Mouse (Mus musculus) heart, adult 2 months (tissue): ENCODE results near the gene Cldn24. TPM values are rescaled to one million over a fixed set of nuclear protein-coding genes. Genes with fewer than 3 reads are reported as not detected.

Source experiments
- DNase-seq, 2 experiments: peaks; one replicate each; pipeline ENCODE4 v3.0.0; 2021
- H3K27ac ChIP-seq: fragments of 200-600 bp; 2 replicates; pipeline ENCODE4 v1.8.1; 2022
- H3K27me3 ChIP-seq: fragments of 200-500 bp; 2 replicates; pipeline ENCODE4 v1.6.1; 2012; ENCODE audit warnings: mild to moderate bottlenecking, low read length, inconsistent platforms, mixed read lengths; ENCODE audit not compliant: control insufficient read depth, insufficient read depth
- H3K36me3 ChIP-seq: fragments of 200-500 bp; 2 replicates; pipeline ENCODE4 v1.6.1; 2012; ENCODE audit warnings: low read length, inconsistent platforms; ENCODE audit not compliant: control insufficient read depth, insufficient read depth
- H3K4me1 ChIP-seq: fragments of 200-500 bp; 2 replicates; pipeline ENCODE4 v1.6.1; 2011; ENCODE audit warnings: low read length; ENCODE audit not compliant: control insufficient read depth, insufficient read depth
- H3K4me3 ChIP-seq: fragments of 200-600 bp; 2 replicates; pipeline ENCODE4 v1.8.1; 2022
- H3K79me2 ChIP-seq: fragments of 200-500 bp; replicated peaks from 2 replicates; pipeline ENCODE4 v1.6.1; 2012; ENCODE audit warnings: mild to moderate bottlenecking, inconsistent platforms, low read length, moderate library complexity, mixed read lengths; ENCODE audit not compliant: control insufficient read depth, insufficient read depth
- H3K9ac ChIP-seq: fragments of 200-500 bp; 2 replicates; pipeline ENCODE4 v1.6.1; 2012; ENCODE audit warnings: low read depth, mild to moderate bottlenecking, control low read depth, inconsistent platforms, low read length, mixed read lengths
- CTCF ChIP-seq: fragments of 200-600 bp; IDR thresholded peaks from 2 replicates; pipeline ENCODE4 v1.8.1; 2022; ENCODE audit warnings: antibody characterized with exemption, mild to moderate bottlenecking, moderate library complexity
- EP300 ChIP-seq: fragments of 200-500 bp; IDR thresholded peaks from 2 replicates; pipeline ENCODE4 v1.6.1; 2011; ENCODE audit warnings: low read depth, low read length, control low read depth; ENCODE audit not compliant: insufficient read depth
- POLR2A ChIP-seq: fragments of 200-500 bp; IDR thresholded peaks from 2 replicates; pipeline ENCODE4 v1.6.1; 2011; ENCODE audit warnings: mild to moderate bottlenecking, low read depth, low read length, control low read depth; ENCODE audit not compliant: insufficient read depth
- WGBS: fragments of 180-500 bp; shearing (Covaris S2); methylation state at CpG from one replicate; pipeline ENCODE4 v1.1.7; 2018; 5-methylcytosine and 5-hydroxymethylcytosine counted together
- intact Hi-C: fragments of 180-260 bp; cut with DNase I; formaldehyde crosslinking; loops from one replicate; pipeline ENCODE4 v1.15.1; 2025
- long read RNA-seq: library from polyadenylated mRNA; stranded (forward); transcript quantifications from one replicate; pipeline ENCODE4 v2.0.0, GENCODE M21; 2021
- polyA plus RNA-seq: library from polyadenylated mRNA; depleted of rRNA; stranded (reverse); fragments of >200 nt; gene quantifications from 2 replicates; pipeline ENCODE4 v1.2.3, GENCODE M21; 2012; rRNA removed
- total RNA-seq, 2 experiments: library from RNA; stranded (reverse); gene quantifications; 2 replicates each; pipeline ENCODE4 v1.2.3; 2021

Gene Cldn24
- total RNA-seq (not detected), polyA plus RNA-seq (not detected in 2 replicates)
- long read RNA-seq = 0 reads

DNA sequence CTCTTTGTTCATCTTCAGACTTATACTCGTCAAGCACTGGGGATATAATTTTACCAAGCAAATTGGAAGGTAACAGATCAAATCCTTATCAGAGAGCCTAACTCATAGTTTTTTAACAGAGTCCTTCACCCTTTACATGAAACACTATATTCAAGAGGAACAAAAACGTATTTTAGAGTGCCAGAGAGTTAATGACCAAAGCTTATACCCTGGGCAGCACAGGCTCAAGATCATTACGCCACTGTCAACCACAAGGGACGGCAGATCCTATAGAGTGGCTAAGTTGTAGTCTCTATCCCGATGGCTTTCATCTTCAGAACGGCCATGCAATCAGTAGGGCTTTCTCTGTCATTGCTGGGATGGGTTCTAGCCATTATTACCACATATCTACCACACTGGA lies at the start of gene Cldn24:
Gene Cldn24 (plus strand): TSS at position 301 of the 400 bp plus-strand sequence.
- TF ChIP-seq CTCF (no peak), POLR2A (no peak), EP300 (no peak)
- no peak for DNase-seq
- Histone ChIP-seq H3K27ac (no peak within 1 kb of the TSS), H3K9ac (no peak within 1 kb of the TSS), H3K79me2 (no peaks in the 10 kb centered on the region), H3K4me3 (no peak within 1 kb of the TSS), H3K27me3 (no peaks in the 10 kb centered on the region), H3K36me3 (no peaks in the 10 kb centered on the region), H3K4me1 (no peaks in the 10 kb centered on the region)
- intact Hi-C loops = no loop called here
- WGBS = 87% methylated on average over 6 of the region's 6 CpGs

- DNase-seq = no peak
- 72% methylated on average over 5 of the region's 5 CpGs for WGBS
- H3K9ac ChIP-seq = no peak overlapping the region
- H3K4me3 ChIP-seq = no peak overlapping the region
- intact Hi-C loops = no loop called here
- H3K36me3 ChIP-seq = no peaks in the 10 kb centered on the region
- no peaks in the 10 kb centered on the region for H3K4me1 ChIP-seq
- H3K27me3 ChIP-seq = no peaks in the 10 kb centered on the region
- H3K27ac ChIP-seq = no peak overlapping the region
- no peak for TF ChIP-seq EP300
- TF ChIP-seq POLR2A = no peak
- no peak for TF ChIP-seq CTCF
- no peaks in the 10 kb centered on the region for H3K79me2 ChIP-seq
Observed at GRCm38 (mm10) chr8:47772986-47773385, 49.0 kb upstream of the Cldn24 start.

GRCm38 (mm10) chr8:47777415-47777814 lies 44.5 kb upstream of the Cldn24 start:
- Histone ChIP-seq H3K4me3 (no peak overlapping the region), H3K4me1 (no peaks in the 10 kb centered on the region), H3K27ac (no peak overlapping the region), H3K79me2 (no peaks in the 10 kb centered on the region), H3K36me3 (no peaks in the 10 kb centered on the region), H3K9ac (no peak overlapping the region), H3K27me3 (no peaks in the 10 kb centered on the region)
- TF ChIP-seq EP300 (no peak), CTCF (no peak), POLR2A (no peak)
- DNase-seq = no peak
- intact Hi-C loops = no loop called here
- 88% methylated on average over 7 of the region's 7 CpGs for WGBS

GRCm38 (mm10) chr8:47779589-47779988 lies 42.4 kb upstream of the Cldn24 start:
- no peaks in the 10 kb centered on the region for H3K36me3 ChIP-seq
- H3K27ac ChIP-seq = no peak overlapping the region
- intact Hi-C loops = no loop called here
- H3K4me1 ChIP-seq = no peaks in the 10 kb centered on the region
- TF ChIP-seq CTCF (no peak), EP300 (no peak), POLR2A (no peak)
- H3K9ac ChIP-seq = no peak overlapping the region
- no peaks in the 10 kb centered on the region for H3K27me3 ChIP-seq
- H3K79me2 ChIP-seq = no peaks in the 10 kb centered on the region
- DNase-seq = no peak
- WGBS = 76% methylated on average over 6 of the region's 6 CpGs
- no peak overlapping the region for H3K4me3 ChIP-seq

DNA sequence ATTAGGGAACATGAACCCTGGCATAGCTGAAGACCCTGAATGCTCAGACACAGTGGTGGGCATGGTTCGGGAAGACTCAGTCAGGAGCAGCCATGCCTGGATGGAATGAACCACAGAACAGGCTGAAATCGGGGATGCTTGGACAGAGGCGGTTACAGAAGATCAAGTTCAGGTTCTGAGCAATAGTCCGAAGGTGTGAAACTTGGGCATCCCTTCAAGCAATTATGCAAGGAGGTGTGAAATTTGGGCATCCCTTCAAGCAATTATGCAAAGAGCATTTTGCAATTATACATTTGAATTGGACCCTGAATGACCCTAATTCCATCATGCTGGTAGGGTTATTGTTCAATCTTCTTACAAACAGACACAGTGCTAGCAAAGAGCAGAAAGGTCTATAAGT lies 40.1 kb upstream of the Cldn24 start:
- no peaks in the 10 kb centered on the region for H3K79me2 ChIP-seq
- TF ChIP-seq POLR2A (no peak), EP300 (no peak), CTCF (no peak)
- H3K4me3 ChIP-seq = no peak overlapping the region
- H3K9ac ChIP-seq = no peak overlapping the region
- WGBS = 87% methylated on average over 4 of the region's 4 CpGs
- H3K27ac ChIP-seq = no peak overlapping the region
- intact Hi-C loops = no loop called here
- DNase-seq = no peak
- no peaks in the 10 kb centered on the region for H3K27me3 ChIP-seq
- no peaks in the 10 kb centered on the region for H3K4me1 ChIP-seq
- no peaks in the 10 kb centered on the region for H3K36me3 ChIP-seq

GRCm38 (mm10) chr8:47783544-47783943 lies 38.4 kb upstream of the Cldn24 start:
- H3K36me3 ChIP-seq = no peaks in the 10 kb centered on the region
- 91% methylated on average over 2 of the region's 2 CpGs for WGBS
- intact Hi-C loops = no loop called here
- no peaks in the 10 kb centered on the region for H3K79me2 ChIP-seq
- no peak overlapping the region for H3K4me3 ChIP-seq
- no peak for DNase-seq
- no peaks in the 10 kb centered on the region for H3K27me3 ChIP-seq
- no peak overlapping the region for H3K9ac ChIP-seq
- TF ChIP-seq CTCF = no peak
- TF ChIP-seq EP300 = no peak
- no peak for TF ChIP-seq POLR2A
- H3K27ac ChIP-seq = peak overlapping the region; percentile 61
- H3K4me1 ChIP-seq = peaks cover 2% of the 10 kb centered on the region; the same call in 1 of the 2 replicates
